Mouse (Mus musculus) CD4-positive helper T cell, adult 2 months (primary cell): ENCODE data around the gene Dgki.

ENCODE experiments used
- DNase-seq: peaks from one replicate; pipeline ENCODE4 v3.0.0-alpha.2; 2012; ENCODE audit warnings: low read depth, missing footprints, low spot score

The Dgki gene

GRCm38 (mm10) chr6:36929781-36930180 is 370.2 kb downstream of the Dgki start:
- no peak for DNase-seq

GRCm38 (mm10) chr6:36926455-36926854 is 373.5 kb downstream of the Dgki start:
- no peak for DNase-seq

DNA sequence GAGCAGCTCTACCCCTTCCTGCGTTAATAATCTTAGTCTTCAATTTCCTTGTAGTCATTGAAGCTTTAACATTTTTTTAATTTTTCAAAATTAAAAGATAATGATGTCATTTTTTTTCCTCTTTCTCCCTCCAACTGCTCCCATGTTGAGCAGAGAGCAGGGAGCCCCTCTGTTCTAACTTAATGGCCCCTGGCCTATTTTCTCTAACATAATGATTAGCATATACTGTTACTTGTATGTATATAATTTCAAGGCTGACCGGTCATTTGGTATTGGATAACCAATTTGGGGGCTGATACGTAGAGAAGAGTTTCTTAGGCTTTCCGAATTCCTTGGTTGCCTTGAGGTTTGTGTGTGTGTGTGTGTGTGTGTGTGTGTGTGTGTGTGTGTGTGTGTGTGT is 378.0 kb downstream of the Dgki start:
- no peak for DNase-seq

DNA sequence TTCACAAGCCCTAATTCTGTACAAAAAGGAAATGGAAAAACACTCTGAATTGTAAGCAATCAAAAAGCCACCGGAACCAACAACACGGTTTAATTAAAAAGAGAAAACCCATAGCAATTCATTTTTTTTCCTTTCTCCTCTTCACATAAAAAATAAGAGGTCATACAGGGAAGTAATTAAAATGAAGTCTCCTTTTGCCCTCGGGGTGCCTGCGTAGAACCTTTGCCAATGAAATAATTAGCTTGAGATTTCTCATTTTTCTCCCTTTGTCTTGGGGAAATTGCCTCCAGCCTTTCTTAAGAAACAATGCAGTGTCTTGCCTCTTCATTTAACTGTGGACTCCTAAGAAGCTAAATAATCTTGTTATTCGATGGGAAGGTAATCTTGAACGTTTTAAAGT is 388.4 kb downstream of the Dgki start:
- DNase-seq = no peak

DNA sequence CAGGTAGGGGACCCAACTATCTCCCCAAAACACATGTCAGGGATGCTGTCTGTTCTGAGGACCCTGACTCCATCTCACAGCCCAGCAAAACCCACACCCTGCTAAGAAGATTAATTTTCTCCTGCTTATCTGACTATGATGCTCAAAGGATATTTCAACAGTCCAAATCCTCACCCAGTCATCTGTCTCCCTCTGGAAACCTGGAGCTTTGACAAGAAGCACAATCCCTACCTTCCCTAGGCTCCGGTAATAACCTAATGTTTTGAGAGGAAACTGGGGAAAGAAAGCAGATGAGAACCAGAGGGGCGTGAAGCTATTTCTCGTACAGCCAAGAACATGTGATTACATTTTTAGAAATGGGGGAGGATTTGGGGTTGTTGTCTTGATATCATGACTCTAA is 392.8 kb downstream of the Dgki start:
- DNase-seq = no peak

DNA sequence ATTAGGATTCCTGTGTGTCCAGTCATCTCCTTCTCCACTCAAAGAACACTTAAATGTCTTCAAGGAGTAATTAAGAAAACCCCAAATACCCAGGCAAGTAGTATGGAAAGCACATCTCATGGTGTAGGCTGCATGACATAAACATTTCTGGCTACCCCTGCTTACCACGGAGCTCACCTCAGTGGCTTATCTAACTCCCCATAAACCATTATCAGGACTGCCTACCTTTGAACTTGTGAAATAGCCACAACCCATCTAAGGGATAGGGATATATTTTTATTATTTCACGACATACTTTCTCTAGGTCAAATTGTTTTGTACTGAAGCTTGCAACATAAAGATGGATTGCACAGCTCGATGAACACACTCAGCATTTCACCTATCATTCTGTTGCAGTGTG is 394.0 kb downstream of the Dgki start:
- no peak for DNase-seq

GRCm38 (mm10) chr6:36904911-36905310 is 395.1 kb downstream of the Dgki start:
- DNase-seq = no peak

- no peak for DNase-seq
These were observed 396.2 kb downstream of the Dgki start for GRCm38 (mm10) chr6:36903821-36904220.

GRCm38 (mm10) chr6:36903159-36903794 is 396.7 kb downstream of the Dgki start:
- no peak for DNase-seq

GRCm38 (mm10) chr6:36899872-36900271 is 400.1 kb downstream of the Dgki start:
- DNase-seq = no peak

- DNase-seq = no peak
These were observed 401.6 kb downstream of the Dgki start for GRCm38 (mm10) chr6:36898412-36898811.

GRCm38 (mm10) chr6:36897616-36898149 is 402.3 kb downstream of the Dgki start:
- no peak for DNase-seq

DNA sequence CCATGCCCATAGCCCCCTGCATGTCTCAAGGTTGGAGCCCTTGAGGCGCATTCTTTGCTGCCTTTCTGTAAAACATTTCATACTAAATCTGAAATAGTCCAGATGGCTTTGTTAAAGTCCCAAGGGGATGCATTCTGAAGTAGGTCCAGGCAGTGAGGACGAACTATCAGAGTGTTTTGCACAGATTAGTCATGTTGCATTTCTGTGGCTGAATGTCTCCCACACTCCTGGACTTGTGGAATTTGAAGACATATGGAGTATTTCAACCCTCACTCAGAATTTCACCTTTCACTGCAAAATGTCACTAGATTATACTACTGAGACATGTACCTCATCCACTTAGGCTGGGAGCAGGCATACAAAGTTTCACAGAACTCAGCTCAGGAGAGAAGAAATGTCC is 403.3 kb downstream of the Dgki start:
- no peak for DNase-seq

GRCm38 (mm10) chr6:36891820-36892219 is 408.2 kb downstream of the Dgki start:
- no peak for DNase-seq

- DNase-seq = no peak
These were observed 409.2 kb downstream of the Dgki start for GRCm38 (mm10) chr6:36890776-36891175.

DNA sequence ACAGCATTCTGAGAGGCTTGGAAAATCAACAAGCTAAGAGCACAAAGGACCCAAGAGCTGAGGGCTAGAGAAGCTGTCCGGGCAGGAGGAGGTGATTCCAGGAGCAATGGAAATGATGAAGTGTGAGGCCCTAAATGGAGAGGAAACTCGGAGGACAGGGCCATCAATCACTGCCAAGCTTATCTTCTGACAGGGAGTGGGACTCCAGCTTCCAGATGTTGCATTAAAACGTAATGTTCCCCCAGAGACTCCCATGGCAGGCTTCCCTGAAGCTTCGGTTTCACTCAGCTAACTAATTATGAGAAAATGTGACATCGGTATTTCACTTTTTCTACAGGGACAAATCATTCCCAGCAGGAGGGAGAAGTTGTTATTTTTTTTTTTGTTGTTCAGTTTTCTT is 409.7 kb downstream of the Dgki start:
- no peak for DNase-seq

- DNase-seq = no peak
These were observed 418.7 kb downstream of the Dgki start for GRCm38 (mm10) chr6:36881309-36881708.

GRCm38 (mm10) chr6:36880643-36881263 is 419.2 kb downstream of the Dgki start:
- no peak for DNase-seq

- DNase-seq = no peak
These were observed 422.6 kb downstream of the Dgki start for GRCm38 (mm10) chr6:36877399-36877798.

GRCm38 (mm10) chr6:36876426-36876825 is 423.6 kb downstream of the Dgki start:
- no peak for DNase-seq

- DNase-seq = no peak
These were observed 424.1 kb downstream of the Dgki start for GRCm38 (mm10) chr6:36875926-36876325.

DNA sequence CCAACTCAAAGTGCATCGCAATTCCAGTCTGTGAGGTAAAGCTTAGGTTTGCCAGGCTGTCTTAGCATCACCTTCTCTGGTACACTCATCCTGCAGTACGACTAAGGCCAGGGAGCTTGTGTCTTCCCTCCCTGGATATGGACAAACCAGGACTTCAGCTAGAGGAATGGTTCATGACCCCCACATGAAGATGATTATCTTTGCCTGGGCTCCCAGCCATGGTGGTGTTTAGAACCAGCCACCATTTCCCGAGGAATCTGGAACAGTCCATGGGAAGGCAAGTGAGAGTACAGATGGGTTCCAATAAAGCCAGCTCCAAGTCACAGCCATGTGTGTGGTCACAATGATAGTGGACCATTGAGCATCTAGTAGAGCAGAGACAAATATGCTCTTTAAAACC is 427.1 kb downstream of the Dgki start:
- DNase-seq = no peak

- no peak for DNase-seq
These were observed 431.8 kb downstream of the Dgki start for GRCm38 (mm10) chr6:36868217-36868616.
